Mouse (Mus musculus) heart, postnatal 4 days (tissue): ENCODE measurements around the gene Col15a1. TPM values are rescaled to one million over a fixed set of nuclear protein-coding genes. Genes with fewer than 3 reads are reported as not detected.

Experiments
- DNase-seq: peaks from one replicate; pipeline ENCODE4 v3.0.0; 2021
- total RNA-seq, 2 experiments: library from RNA; stranded (reverse); gene quantifications; 2 replicates each; pipeline ENCODE4 v1.2.3; 2021

Col15a1 gene
- 100 to 1,000 TPM; 165 to 183 TPM for total RNA-seq

- peak; percentile 41 for DNase-seq
Measured at GRCm38 (mm10) chr4:47207969-47208420, at the start of gene Col15a1. Gene Col15a1 (plus strand): TSS chr4:47208161.

GRCm38 (mm10) chr4:47161103-47161755 lies 46.7 kb upstream of the Col15a1 start:
- DNase-seq: no peak

GRCm38 (mm10) chr4:47161756-47162587 lies 46.0 kb upstream of the Col15a1 start:
- no peak for DNase-seq

GRCm38 (mm10) chr4:47172314-47172713 lies 35.6 kb upstream of the Col15a1 start:
- DNase-seq: no peak

DNA sequence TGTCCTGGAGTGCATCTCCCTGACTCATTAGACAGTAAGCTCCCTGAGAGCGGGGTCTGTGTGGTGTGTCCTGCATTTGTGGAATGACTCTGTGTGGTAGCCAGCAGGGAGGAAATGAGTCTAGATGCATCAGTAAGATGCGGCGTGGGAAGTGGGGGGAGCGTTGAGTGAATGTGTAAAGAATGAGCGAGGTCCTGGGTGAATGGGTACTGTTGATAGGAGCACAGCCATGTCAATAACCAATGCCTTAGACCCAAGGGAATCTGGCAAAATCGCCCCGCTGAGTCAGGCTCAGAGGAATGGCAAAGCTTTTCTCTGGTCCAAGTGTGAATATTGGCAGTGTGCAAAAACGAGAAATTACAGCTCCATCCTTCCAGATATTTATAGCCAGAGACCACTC lies 30.9 kb upstream of the Col15a1 start:
- peak; percentile 24 for DNase-seq

DNA sequence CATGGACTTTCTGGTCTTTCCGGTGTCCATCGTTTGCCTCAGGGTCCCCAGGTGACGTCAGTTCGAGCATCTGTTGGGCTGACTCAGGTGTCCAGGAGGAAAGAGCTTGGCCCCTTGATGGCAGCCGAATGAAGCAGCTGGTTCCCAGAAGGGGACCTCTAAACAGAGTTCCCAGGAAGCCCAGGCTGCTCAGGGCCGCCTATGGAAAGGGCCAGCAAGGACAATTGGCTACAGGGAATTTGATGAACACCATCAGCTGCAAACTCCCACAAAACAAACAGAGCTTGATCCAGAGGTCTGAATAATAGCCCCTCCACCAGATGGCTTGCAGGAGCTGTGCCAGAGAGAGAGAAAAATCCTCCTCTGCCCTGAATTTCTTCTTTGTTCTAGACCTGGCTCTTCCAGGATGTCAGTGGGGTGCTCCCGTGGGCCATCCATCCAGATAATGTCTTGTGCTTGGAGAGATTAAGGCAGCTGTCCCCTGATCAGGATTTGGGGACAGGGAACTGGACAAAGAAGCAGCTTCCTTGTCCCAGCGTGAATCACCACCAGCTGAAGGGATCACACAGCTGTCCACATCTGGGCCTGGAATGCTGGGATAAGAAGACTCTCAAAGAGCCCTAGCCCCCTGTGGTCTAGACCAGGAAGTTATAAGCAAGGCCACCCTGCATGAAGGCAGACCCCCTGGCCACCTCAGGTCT lies 29.6 kb upstream of the Col15a1 start:
- DNase-seq: peak; percentile 68

DNA sequence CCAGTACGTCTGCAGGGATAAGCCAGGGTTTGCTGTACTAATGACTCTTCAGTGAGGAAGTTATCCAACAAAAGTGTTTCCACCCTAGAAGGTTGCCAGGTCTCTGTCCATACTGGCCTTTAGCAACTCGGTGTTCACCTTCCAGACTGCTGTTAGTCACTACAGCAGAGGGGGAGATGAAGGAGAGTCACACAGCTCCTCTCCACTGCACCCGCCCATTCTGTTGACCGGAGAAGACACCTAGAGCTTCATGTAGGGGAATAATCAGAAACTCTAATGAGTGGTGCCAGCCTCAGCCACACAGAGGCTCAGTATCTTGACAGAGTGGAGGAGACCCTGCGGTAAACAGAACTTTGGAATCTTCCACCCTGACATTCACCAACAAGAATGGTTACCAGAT lies 28.4 kb upstream of the Col15a1 start:
- no peak for DNase-seq

- DNase-seq: no peak
Measured at GRCm38 (mm10) chr4:47184058-47184661, 23.8 kb upstream of the Col15a1 start.

- no peak for DNase-seq
Measured at GRCm38 (mm10) chr4:47186514-47186913, 21.4 kb upstream of the Col15a1 start.

DNA sequence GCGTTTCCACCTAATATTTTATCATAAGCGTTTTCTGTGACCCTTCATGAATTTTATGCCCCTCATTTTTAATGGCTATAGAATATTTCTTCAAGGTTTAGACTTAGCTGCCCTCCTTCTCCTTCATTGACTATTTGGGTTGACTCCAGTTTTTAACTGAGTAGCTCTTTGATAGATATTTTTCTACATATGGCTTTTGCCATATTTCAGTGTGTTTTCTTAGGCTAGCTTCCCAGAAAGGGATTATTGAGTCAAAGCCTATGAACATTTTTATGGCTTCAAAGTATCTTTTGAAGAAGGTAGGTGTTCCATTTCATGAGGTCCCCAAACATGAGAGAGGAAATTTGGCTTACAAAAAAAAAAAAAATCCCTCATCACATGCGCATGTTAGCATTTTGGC lies 11.8 kb upstream of the Col15a1 start:
- DNase-seq: no peak

DNA sequence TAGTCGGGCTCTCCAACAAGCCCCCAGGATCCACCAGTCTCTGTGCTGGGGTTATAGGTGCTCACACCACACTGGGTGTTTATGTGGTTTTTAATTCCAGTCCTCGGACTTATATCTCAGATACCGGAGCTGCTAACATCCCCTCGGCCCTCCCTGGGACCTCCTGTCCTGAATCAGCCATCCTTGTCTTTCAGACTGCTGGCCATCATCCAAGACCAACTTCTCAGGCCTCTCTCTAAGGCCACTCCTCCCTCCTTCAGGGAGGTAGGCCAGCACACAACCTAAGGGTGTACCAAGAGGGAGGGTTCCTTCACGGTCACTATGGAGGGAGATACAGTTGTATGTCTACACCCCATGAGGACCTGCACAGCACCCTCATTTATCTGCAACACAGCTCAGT lies 4.3 kb upstream of the Col15a1 start:
- no peak for DNase-seq

DNA sequence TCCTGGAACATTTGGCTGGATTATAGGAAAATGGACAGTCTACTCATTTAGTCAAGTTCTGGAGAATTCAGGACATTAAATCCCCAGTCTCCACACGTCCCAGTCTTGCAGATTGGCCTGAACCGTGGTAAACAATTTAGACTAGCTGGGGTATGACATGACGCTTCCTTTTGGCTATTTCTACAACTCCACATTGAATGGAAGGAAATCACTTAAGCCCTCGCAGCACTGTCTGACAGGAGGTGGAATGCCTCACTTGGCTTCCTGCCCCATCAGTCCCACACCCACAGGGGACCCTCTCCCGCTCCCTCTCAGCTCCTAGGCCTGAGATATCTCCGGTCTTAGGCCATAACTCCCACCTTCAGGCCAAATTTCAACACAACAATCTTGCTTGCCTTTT lies 2.1 kb upstream of the Col15a1 start:
- DNase-seq: peak; percentile 53

DNA sequence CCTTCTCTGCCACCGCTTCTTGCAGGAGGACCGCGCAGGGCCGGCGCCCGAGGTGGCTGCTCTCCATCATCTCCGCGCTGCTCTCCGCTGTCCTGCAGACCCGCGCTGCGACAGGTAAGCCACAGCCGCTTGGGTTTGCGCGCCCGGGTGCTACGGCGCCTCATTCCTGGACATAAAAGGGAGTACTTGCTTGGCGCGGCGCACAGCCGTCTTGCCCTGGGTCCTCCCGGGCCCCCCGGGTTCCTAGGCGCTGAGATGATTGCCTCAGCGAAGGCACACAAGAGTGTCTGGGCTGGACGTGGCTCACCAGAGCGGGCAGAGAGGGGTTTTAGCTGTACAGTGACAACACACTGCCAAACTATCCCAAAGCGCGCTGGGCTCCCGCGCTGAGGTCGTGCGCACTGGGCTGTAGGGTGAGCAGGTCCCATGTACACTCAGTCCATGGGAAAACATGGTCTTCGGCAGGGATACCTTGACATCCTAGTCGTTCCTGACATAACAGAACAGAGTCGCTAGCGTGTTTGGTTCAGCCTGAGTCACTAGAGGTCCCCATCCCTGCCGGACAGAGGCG lies 545 bp downstream of the Col15a1 start:
- peak; percentile 25 for DNase-seq

GRCm38 (mm10) chr4:47209466-47209865 lies 1.5 kb downstream of the Col15a1 start:
- no peak for DNase-seq

- no peak for DNase-seq
Measured at GRCm38 (mm10) chr4:47218828-47219227, 10.9 kb downstream of the Col15a1 start.

- no peak for DNase-seq
Measured at GRCm38 (mm10) chr4:47219393-47219792, 11.4 kb downstream of the Col15a1 start.

DNA sequence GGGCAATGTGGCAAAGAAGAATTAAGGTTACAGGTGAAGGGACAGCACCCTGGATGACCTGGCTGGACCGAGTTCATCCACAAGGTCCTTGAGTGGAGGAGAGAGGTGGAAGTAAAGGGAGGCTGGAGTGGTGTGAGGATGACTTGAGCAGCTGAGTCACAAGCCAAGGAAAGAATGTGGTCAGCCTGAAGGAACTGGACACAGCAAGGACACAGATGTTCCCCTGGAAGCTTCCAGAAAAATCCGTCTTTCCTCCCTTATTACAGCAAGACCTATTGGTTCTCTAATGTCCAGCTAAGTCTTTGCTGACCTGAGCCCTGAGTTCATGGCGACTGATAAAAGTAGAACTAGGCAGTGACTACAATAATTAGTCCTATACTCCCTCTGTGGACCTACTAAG lies 12.6 kb downstream of the Col15a1 start:
- DNase-seq: no peak

DNA sequence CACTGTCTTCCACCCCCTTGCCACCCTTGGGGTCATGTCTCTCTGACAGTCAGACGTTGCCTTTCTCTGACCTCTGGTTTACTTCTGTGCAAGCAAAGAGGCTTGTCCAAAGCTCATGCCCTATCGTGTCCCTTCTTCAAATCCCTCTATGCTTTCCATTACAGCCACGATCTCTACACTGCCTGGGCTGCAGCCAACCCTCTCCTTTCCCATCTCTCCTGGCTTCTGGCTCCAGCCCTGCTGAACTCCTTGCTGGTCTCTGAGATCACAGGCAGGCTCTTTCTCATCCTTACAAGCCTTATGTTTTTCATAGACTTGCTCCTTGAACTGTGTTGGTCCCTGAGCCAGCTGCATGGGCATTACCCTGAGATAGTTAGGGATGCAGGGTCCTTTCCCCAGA lies 14.2 kb downstream of the Col15a1 start:
- no peak for DNase-seq

DNA sequence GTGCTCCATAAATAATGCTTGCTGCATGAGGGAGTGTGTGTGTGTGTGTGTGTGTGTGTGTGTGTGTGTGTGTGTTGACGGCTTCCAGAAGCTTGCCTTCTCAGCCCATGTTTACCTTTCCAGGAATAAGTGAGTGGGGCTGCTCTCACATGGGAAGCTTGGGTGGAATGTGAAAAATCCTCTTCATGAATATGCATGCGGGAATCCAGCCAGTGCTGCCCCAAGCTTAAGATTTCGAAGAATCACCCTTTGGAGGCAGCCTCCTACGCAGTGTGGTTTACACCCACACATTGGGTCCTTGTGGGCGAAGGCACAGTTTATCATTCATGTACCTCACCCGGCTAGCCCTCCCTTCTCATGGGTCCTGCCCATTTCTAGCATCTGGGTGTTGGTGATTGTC lies 18.0 kb downstream of the Col15a1 start:
- DNase-seq: no peak

GRCm38 (mm10) chr4:47227101-47227500 lies 19.1 kb downstream of the Col15a1 start:
- DNase-seq: no peak

GRCm38 (mm10) chr4:47227756-47228155 lies 19.8 kb downstream of the Col15a1 start:
- DNase-seq: peak; percentile 72

- DNase-seq: no peak
Measured at GRCm38 (mm10) chr4:47228945-47229344, 21.0 kb downstream of the Col15a1 start.

DNA sequence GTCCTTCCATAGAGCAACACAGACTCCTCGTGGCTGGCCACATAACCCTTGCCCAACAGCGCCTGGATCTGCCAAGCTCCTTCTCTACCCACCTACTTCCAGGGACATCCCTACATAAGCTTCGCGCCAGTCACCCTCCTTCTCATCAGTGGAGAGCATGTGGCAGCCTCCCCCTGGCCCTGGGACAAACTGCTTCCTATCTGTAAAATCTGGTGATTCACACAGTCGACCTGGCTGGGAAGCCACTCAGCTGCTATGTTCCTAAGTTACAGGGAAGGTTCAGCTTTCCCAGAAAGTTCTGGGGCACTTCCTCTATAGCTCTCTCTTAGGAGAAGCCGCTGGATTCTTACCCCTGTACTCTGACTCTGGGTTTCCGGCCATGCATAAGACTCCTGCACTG lies 22.5 kb downstream of the Col15a1 start:
- no peak for DNase-seq
